Mouse (Mus musculus): ENCODE measurements around the gene St5. TPM values are rescaled to one million over a fixed set of nuclear protein-coding genes. Genes with fewer than 3 reads are reported as not detected.

Gene St5
- polyA plus RNA-seq, 1 experiment from 2014 or later = 29.6 TPM

GRCm38 (mm10) chr7:109576321-109577314, 126.8 kb downstream of the St5 start:
- Histone ChIP-seq H3K27me3 (ENCODE audit: control insufficient read depth, insufficient read depth, low read depth, low read length) (no peaks in the 10 kb centered on the region), H3K9me3 (replicated peaks; ENCODE audit: control insufficient read depth, low read length) (no peaks in the 10 kb centered on the region), H3K4me2 (ENCODE audit: low read depth, low read length) (no peak overlapping the region), H3K36me3 (ENCODE audit: control insufficient read depth, insufficient read depth) (no peaks in the 10 kb centered on the region), H3K4me1 (ENCODE audit: control insufficient read depth, low read depth, low read length) (no peaks in the 10 kb centered on the region; the same call in none of the 2 replicates), H3K4me3 (ENCODE audit: low read depth, low read length) (no peak overlapping the region), H3K27ac (ENCODE audit: low read length) (no peak overlapping the region), H3K9ac (ENCODE audit: low read depth, low read length) (no peak overlapping the region)
- ATAC-seq (ENCODE audit: low read depth) = no peak
- WGBS (ENCODE audit: insufficient replicate concordance) = 58% methylated on average over 11 of the region's 11 CpGs

- 75% methylated on average over 7 of the region's 7 CpGs for WGBS (ENCODE audit: insufficient replicate concordance)
- Histone ChIP-seq H3K4me1 (ENCODE audit: control insufficient read depth, low read depth, low read length) (no peaks in the 10 kb centered on the region; the same call in none of the 2 replicates), H3K36me3 (ENCODE audit: control insufficient read depth, insufficient read depth) (no peaks in the 10 kb centered on the region), H3K9ac (ENCODE audit: low read depth, low read length) (no peak overlapping the region), H3K4me3 (ENCODE audit: low read depth, low read length) (no peak overlapping the region), H3K9me3 (replicated peaks; ENCODE audit: control insufficient read depth, low read length) (no peaks in the 10 kb centered on the region), H3K27me3 (ENCODE audit: control insufficient read depth, insufficient read depth, low read depth, low read length) (no peaks in the 10 kb centered on the region), H3K4me2 (ENCODE audit: low read depth, low read length) (no peak overlapping the region), H3K27ac (ENCODE audit: low read length) (no peak overlapping the region)
- no peak for ATAC-seq (ENCODE audit: low read depth)
These were observed 129.2 kb downstream of the St5 start for GRCm38 (mm10) chr7:109574166-109574565.

GRCm38 (mm10) chr7:109568391-109568892, 135.0 kb downstream of the St5 start:
- H3K4me3 ChIP-seq (ENCODE audit: low read depth, low read length) = no peak overlapping the region
- no peak overlapping the region for H3K27ac ChIP-seq (ENCODE audit: low read length)
- no peaks in the 10 kb centered on the region for H3K27me3 ChIP-seq (ENCODE audit: control insufficient read depth, insufficient read depth, low read depth, low read length)
- no peaks in the 10 kb centered on the region for H3K36me3 ChIP-seq (ENCODE audit: control insufficient read depth, insufficient read depth)
- no peaks in the 10 kb centered on the region; the same call in none of the 2 replicates for H3K4me1 ChIP-seq (ENCODE audit: control insufficient read depth, low read depth, low read length)
- H3K4me2 ChIP-seq (ENCODE audit: low read depth, low read length) = no peak overlapping the region
- H3K9me3 ChIP-seq (replicated peaks; ENCODE audit: control insufficient read depth, low read length) = no peaks in the 10 kb centered on the region
- no peak for ATAC-seq (ENCODE audit: low read depth)
- WGBS (ENCODE audit: insufficient replicate concordance) = 79% methylated on average over 4 of the region's 4 CpGs
- no peak overlapping the region for H3K9ac ChIP-seq (ENCODE audit: low read depth, low read length)

- 0 out of 2 replicates have a peak, but pooled peaks have one; percentile 3 for ATAC-seq (ENCODE audit: low read depth)
- 58% methylated on average over 11 of the region's 11 CpGs for WGBS (ENCODE audit: insufficient replicate concordance)
These were observed 136.3 kb downstream of the St5 start for GRCm38 (mm10) chr7:109566841-109567768.

GRCm38 (mm10) chr7:109566327-109566726, 137.1 kb downstream of the St5 start:
- H3K4me1 ChIP-seq (ENCODE audit: control insufficient read depth, low read depth, low read length) = no peaks in the 10 kb centered on the region; the same call in none of the 2 replicates
- peak; percentile 68 for ATAC-seq (ENCODE audit: low read depth)
- no peak overlapping the region for H3K4me2 ChIP-seq (ENCODE audit: low read depth, low read length)
- no peak overlapping the region for H3K9ac ChIP-seq (ENCODE audit: low read depth, low read length)
- no peaks in the 10 kb centered on the region for H3K27me3 ChIP-seq (ENCODE audit: control insufficient read depth, insufficient read depth, low read depth, low read length)
- no peak overlapping the region for H3K4me3 ChIP-seq (ENCODE audit: low read depth, low read length)
- no peaks in the 10 kb centered on the region for H3K36me3 ChIP-seq (ENCODE audit: control insufficient read depth, insufficient read depth)
- H3K27ac ChIP-seq (ENCODE audit: low read length) = peak overlapping the region; percentile 52; the same call in 1 of the 2 replicates
- no peaks in the 10 kb centered on the region for H3K9me3 ChIP-seq (replicated peaks; ENCODE audit: control insufficient read depth, low read length)

More at GRCm38 (mm10) chr7:109566841-109567768, 136.3 kb downstream of the St5 start:
- H3K27ac ChIP-seq (ENCODE audit: low read length) = peak overlapping the region; percentile 52; the same call in 1 of the 2 replicates
- H3K9ac ChIP-seq (ENCODE audit: low read depth, low read length) = no peak overlapping the region
- no peaks in the 10 kb centered on the region for H3K36me3 ChIP-seq (ENCODE audit: control insufficient read depth, insufficient read depth)
- no peaks in the 10 kb centered on the region for H3K9me3 ChIP-seq (replicated peaks; ENCODE audit: control insufficient read depth, low read length)
- H3K27me3 ChIP-seq (ENCODE audit: control insufficient read depth, insufficient read depth, low read depth, low read length) = no peaks in the 10 kb centered on the region
- H3K4me3 ChIP-seq (ENCODE audit: low read depth, low read length) = no peak overlapping the region
- H3K4me1 ChIP-seq (ENCODE audit: control insufficient read depth, low read depth, low read length) = no peaks in the 10 kb centered on the region; the same call in none of the 2 replicates
- H3K4me2 ChIP-seq (ENCODE audit: low read depth, low read length) = no peak overlapping the region

- Histone ChIP-seq H3K4me3 (ENCODE audit: low read depth, low read length) (no peak overlapping the region), H3K27me3 (ENCODE audit: control insufficient read depth, insufficient read depth, low read depth, low read length) (no peaks in the 10 kb centered on the region), H3K4me2 (ENCODE audit: low read depth, low read length) (no peak overlapping the region), H3K36me3 (ENCODE audit: control insufficient read depth, insufficient read depth) (no peaks in the 10 kb centered on the region), H3K9ac (ENCODE audit: low read depth, low read length) (no peak overlapping the region), H3K9me3 (replicated peaks; ENCODE audit: control insufficient read depth, low read length) (no peaks in the 10 kb centered on the region), H3K27ac (ENCODE audit: low read length) (no peak overlapping the region), H3K4me1 (ENCODE audit: control insufficient read depth, low read depth, low read length) (no peaks in the 10 kb centered on the region; the same call in none of the 2 replicates)
- 67% methylated on average over 4 of the region's 4 CpGs for WGBS (ENCODE audit: insufficient replicate concordance)
- no peak for ATAC-seq (ENCODE audit: low read depth)
These were observed 139.5 kb downstream of the St5 start for GRCm38 (mm10) chr7:109563775-109564362.

- no peaks in the 10 kb centered on the region; the same call in none of the 2 replicates for H3K4me1 ChIP-seq (ENCODE audit: control insufficient read depth, low read depth, low read length)
- no peaks in the 10 kb centered on the region for H3K36me3 ChIP-seq (ENCODE audit: control insufficient read depth, insufficient read depth)
- WGBS (ENCODE audit: insufficient replicate concordance) = 31% methylated on average over 5 of the region's 5 CpGs
- no peak overlapping the region for H3K4me3 ChIP-seq (ENCODE audit: low read depth, low read length)
- H3K4me2 ChIP-seq (ENCODE audit: low read depth, low read length) = 0 out of 2 replicates have a peak overlapping the region, but pooled peaks have one; percentile 1
- H3K27me3 ChIP-seq (ENCODE audit: control insufficient read depth, insufficient read depth, low read depth, low read length) = no peaks in the 10 kb centered on the region
- H3K9ac ChIP-seq (ENCODE audit: low read depth, low read length) = no peak overlapping the region
- ATAC-seq (ENCODE audit: low read depth) = no peak
- H3K9me3 ChIP-seq (replicated peaks; ENCODE audit: control insufficient read depth, low read length) = no peaks in the 10 kb centered on the region
- H3K27ac ChIP-seq (ENCODE audit: low read length) = no peak overlapping the region
These were observed 140.7 kb downstream of the St5 start for GRCm38 (mm10) chr7:109562676-109563075.

GRCm38 (mm10) chr7:109562154-109562599, 141.2 kb downstream of the St5 start:
- 28% methylated on average over 4 of the region's 4 CpGs for WGBS (ENCODE audit: insufficient replicate concordance)
- ATAC-seq (ENCODE audit: low read depth) = no peak

More at GRCm38 (mm10) chr7:109562154-109562599, 141.2 kb downstream of the St5 start:
- Histone ChIP-seq H3K4me3 (ENCODE audit: low read depth, low read length) (no peak overlapping the region), H3K9ac (ENCODE audit: low read depth, low read length) (no peak overlapping the region), H3K27me3 (ENCODE audit: control insufficient read depth, insufficient read depth, low read depth, low read length) (no peaks in the 10 kb centered on the region), H3K27ac (ENCODE audit: low read length) (no peak overlapping the region), H3K4me2 (ENCODE audit: low read depth, low read length) (0 out of 2 replicates have a peak overlapping the region, but pooled peaks have one; percentile 1), H3K9me3 (replicated peaks; ENCODE audit: control insufficient read depth, low read length) (no peaks in the 10 kb centered on the region), H3K4me1 (ENCODE audit: control insufficient read depth, low read depth, low read length) (no peaks in the 10 kb centered on the region; the same call in none of the 2 replicates), H3K36me3 (ENCODE audit: control insufficient read depth, insufficient read depth) (no peaks in the 10 kb centered on the region)

All from liver, embryonic 16.5 days (tissue).